Mouse (Mus musculus) forebrain, embryonic 16.5 days (tissue): ENCODE results near the gene Arhgef18. TPM values are rescaled to one million over a fixed set of nuclear protein-coding genes. Genes with fewer than 3 reads are reported as not detected.
A peak's percentile ranks its signal among the peaks of the same experiment; 100 is the strongest.

Source experiments
- ATAC-seq: fragments of 200-750 bp; cut with Nextera tagmentation; 2 replicates; pipeline ENCODE4 v1.8.0; 2017; ENCODE audit warnings: mild to moderate bottlenecking, moderate library complexity
- H3K27ac ChIP-seq: fragments of 300-500 bp; sonication (generic); 2 replicates; pipeline ENCODE4 v1.5.1; 2014; ENCODE audit warnings: low read length, control low read depth
- H3K27me3 ChIP-seq: fragments of 300-500 bp; sonication (generic); replicated peaks from 2 replicates; pipeline ENCODE4 v1.6.1; 2014; ENCODE audit warnings: low read length; ENCODE audit not compliant: control insufficient read depth, insufficient read depth
- H3K36me3 ChIP-seq: fragments of 300-500 bp; sonication (generic); 2 replicates; pipeline ENCODE4 v1.6.1; 2014; ENCODE audit not compliant: control insufficient read depth, insufficient read depth
- H3K4me1 ChIP-seq: fragments of 300-500 bp; sonication (generic); replicated peaks from 2 replicates; pipeline ENCODE4 v1.6.1; 2014; ENCODE audit warnings: low read length; ENCODE audit not compliant: control insufficient read depth, insufficient read depth
- H3K4me2 ChIP-seq: fragments of 300-500 bp; sonication (generic); 2 replicates; pipeline ENCODE4 v1.6.1; 2014; ENCODE audit warnings: mild to moderate bottlenecking, low read length, control low read depth
- H3K4me3 ChIP-seq: fragments of 300-500 bp; sonication (generic); replicated peaks from 2 replicates; pipeline ENCODE4 v1.5.1; 2014; ENCODE audit warnings: mild to moderate bottlenecking, low read length, control low read depth
- H3K9ac ChIP-seq: fragments of 300-500 bp; sonication (generic); replicated peaks from 2 replicates; pipeline ENCODE4 v1.6.1; 2014; ENCODE audit warnings: low read depth, low read length, control low read depth
- H3K9me3 ChIP-seq: fragments of 300-500 bp; sonication (generic); 2 replicates; pipeline ENCODE4 v1.6.1; 2016; ENCODE audit warnings: low read length; ENCODE audit not compliant: control insufficient read depth
- WGBS: fragments of 180-500 bp; shearing (Covaris S2); extraction: QIAGEN DNeasy Blood & Tissue Kit; methylation state at CpG from one replicate; pipeline ENCODE4 v1.1.7; 2014; 5-methylcytosine and 5-hydroxymethylcytosine counted together
- polyA plus RNA-seq: library from polyadenylated mRNA; unstranded; fragments of >200 nt; fragmentation: Nextera tagmentation; extraction: Ambion mirVana; gene quantifications from 2 replicates; pipeline ENCODE4 v1.2.1, GENCODE M21; 2015

Gene Arhgef18
- polyA plus RNA-seq, 1 experiment from 2014 or later: 12.9 TPM

- Histone ChIP-seq H3K36me3 (peaks cover 15% of the 10 kb centered on the region), H3K4me1 (peaks cover 35% of the 10 kb centered on the region), H3K9ac (peak within 1 kb of the TSS; percentile 67), H3K9me3 (no peaks in the 10 kb centered on the region; the same call in 1 of the 2 replicates), H3K27me3 (no peaks in the 10 kb centered on the region), H3K4me3 (peak within 1 kb of the TSS; percentile 66), H3K27ac (peak within 1 kb of the TSS; percentile 90), H3K4me2 (peak within 1 kb of the TSS; percentile 93)
- under 1% methylated on average over 70 of the region's 70 CpGs for WGBS
- peak; percentile 85 for ATAC-seq
These were observed 107.7 kb downstream of the Arhgef18 start, which contains the start of gene Mcoln1 for GRCm38 (mm10) chr8:3500235-3501090. Gene Mcoln1 (plus strand): TSS chr8:3500457.

- WGBS: 76% methylated on average over 4 of the region's 4 CpGs
- no peak for ATAC-seq
- Histone ChIP-seq H3K4me1 (peaks cover 29% of the 10 kb centered on the region), H3K9me3 (no peaks in the 10 kb centered on the region), H3K27me3 (no peaks in the 10 kb centered on the region), H3K4me3 (no peak overlapping the region), H3K36me3 (peaks cover 12% of the 10 kb centered on the region), H3K4me2 (no peak overlapping the region), H3K27ac (no peak overlapping the region), H3K9ac (no peak overlapping the region)
These were observed 109.4 kb downstream of the Arhgef18 start for GRCm38 (mm10) chr8:3502217-3502616.

Other genes with a start within 250 kb of the Arhgef18 start
- gene Insr, start 113.4 kb upstream of the Arhgef18 start, polyA plus RNA-seq: 53.4 and 66.7 TPM in 2 replicates
- gene A430078G23Rik, start 39.6 kb upstream of the Arhgef18 start, polyA plus RNA-seq: 0.27 TPM in 1 of 2 replicates, not detected in the other
- 3.0 and 3.7 TPM in 2 replicates for gene Pex11g, start 74.7 kb downstream of the Arhgef18 start, polyA plus RNA-seq
- 0.16 TPM in 2 replicates for gene Tex45, start 77.9 kb downstream of the Arhgef18 start, polyA plus RNA-seq
- gene Zfp358, start 100.1 kb downstream of the Arhgef18 start, polyA plus RNA-seq: 75.4 and 76.7 TPM in 2 replicates
- 88.3 and 111 TPM in 2 replicates for gene Mcoln1, start 107.5 kb downstream of the Arhgef18 start, polyA plus RNA-seq
- gene Pnpla6, start 122.4 kb downstream of the Arhgef18 start, polyA plus RNA-seq: 27.3 and 36.0 TPM in 2 replicates
- gene C330021F23Rik, start 175.0 kb downstream of the Arhgef18 start, polyA plus RNA-seq: 0.29 and 0.56 TPM in 2 replicates
- gene Camsap3, start 194.3 kb downstream of the Arhgef18 start, polyA plus RNA-seq: 38.1 and 39.3 TPM in 2 replicates
- gene Xab2, start 228.3 kb downstream of the Arhgef18 start, polyA plus RNA-seq: 69.3 and 71.2 TPM in 2 replicates
- gene Pet100, start 228.5 kb downstream of the Arhgef18 start, polyA plus RNA-seq: 79.0 and 83.6 TPM in 2 replicates
- gene Pcp2, start 232.5 kb downstream of the Arhgef18 start, polyA plus RNA-seq: 0.41 and 0.98 TPM in 2 replicates
- 49.6 and 85.0 TPM in 2 replicates for gene Stxbp2, start 237.9 kb downstream of the Arhgef18 start, polyA plus RNA-seq